Mouse (Mus musculus): ENCODE measurements around the gene Gm13697.
A peak's percentile ranks its signal among the peaks of the same experiment; 100 is the strongest.
"Not testable (repeated sequence)": the region's sequence is repeated elsewhere in the genome, so short reads cannot be mapped to it uniquely, and the experiment has no call there.

Gene Gm13697

GRCm38 (mm10) chr2:83984443-83984842 is at the start of gene Gm13697:
Gm13697 (plus strand) TSS chr2:83984743.
- DNase-seq (ENCODE audit: low spot score in 2 of 2): not testable (repeated sequence)

DNA sequence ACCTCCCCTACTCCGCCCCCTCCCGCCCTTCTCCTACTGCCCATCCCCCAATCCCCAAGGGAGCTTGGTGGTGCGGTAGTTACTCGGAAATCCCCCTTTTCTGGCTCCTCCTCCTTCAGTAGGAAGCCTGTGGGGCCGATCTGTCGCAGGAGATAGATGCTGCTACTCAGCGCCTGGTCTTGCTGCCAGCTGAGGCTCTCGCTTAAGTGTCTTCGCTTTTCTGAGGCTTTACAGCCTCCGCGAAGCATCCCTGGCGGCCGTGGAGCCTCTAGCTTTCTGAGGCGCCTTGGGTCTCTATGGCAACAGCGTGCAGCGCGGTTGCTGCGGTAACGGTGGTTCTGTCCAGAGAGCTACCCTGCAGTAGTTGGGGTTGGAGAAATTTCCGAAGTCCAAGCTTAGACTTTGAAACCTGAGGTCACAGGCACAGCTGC is 43.6 kb upstream of the Gm13697 start, which contains the start of gene Zswim2:
Zswim2 (minus strand) TSS at position 298 of the 431 bp plus-strand sequence.
- peak; percentile 92 to 93 for DNase-seq (ENCODE audit: low spot score in 2 of 2)

- no peak for DNase-seq (ENCODE audit: low spot score in 2 of 2)
Measured at GRCm38 (mm10) chr2:83941378-83941777, 43.2 kb upstream of the Gm13697 start.

DNA sequence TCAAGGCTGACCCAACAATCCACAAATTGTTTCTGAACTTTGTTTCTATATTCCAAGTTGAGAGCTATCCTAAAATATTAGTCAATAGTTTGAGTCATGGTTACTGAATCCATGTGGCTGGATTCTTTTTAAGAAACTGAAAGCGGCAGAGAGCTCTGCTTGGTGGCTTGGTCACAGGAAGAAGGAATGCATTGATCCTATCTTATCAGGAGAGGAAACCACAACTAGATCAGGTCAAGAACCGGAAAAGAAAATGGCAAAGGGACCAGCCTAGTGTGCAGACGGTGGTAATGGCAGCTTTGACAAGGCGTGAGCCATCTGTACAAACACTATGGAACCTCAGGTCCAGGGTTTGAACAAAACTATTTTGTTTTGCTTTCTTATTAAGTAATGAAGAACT is 42.8 kb upstream of the Gm13697 start:
- no peak for DNase-seq (ENCODE audit: low spot score in 2 of 2)

- DNase-seq (ENCODE audit: low spot score in 2 of 2): not testable (repeated sequence)
Measured at GRCm38 (mm10) chr2:83955393-83955792, 29.1 kb upstream of the Gm13697 start, which contains the start of gene Gm13698. Gm13698 (plus strand) TSS chr2:83955693.

GRCm38 (mm10) chr2:83961203-83961602 is 23.3 kb upstream of the Gm13697 start, which contains the start of gene Gm13693:
Gm13693 (plus strand) TSS chr2:83961503.
- DNase-seq (ENCODE audit: low spot score in 2 of 2): not testable (repeated sequence)

- not testable (repeated sequence) for DNase-seq (ENCODE audit: low spot score in 2 of 2)
Measured at GRCm38 (mm10) chr2:83967013-83967412, 17.5 kb upstream of the Gm13697 start, which contains the start of gene Gm13695. Gm13695 (plus strand) TSS chr2:83967313.

DNA sequence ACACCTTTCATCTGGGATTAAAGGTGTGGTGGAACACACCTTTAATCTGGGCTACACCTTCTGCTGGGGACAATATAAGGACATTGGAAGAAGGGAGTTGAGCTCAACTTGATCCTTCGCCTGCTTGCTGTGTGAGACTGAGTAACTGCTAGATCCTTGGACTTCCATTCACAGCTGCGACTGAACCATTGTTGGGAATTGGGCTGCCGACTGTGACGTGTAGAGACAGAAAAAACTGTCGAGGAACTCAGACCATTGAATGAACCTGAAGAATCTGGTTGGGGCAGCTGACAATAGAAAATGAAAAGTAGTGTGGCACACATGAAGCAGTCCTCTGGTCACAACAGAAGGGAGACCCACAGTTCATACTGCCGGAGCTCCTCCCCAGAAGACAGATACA is 11.7 kb upstream of the Gm13697 start, which contains the start of gene Gm13696:
Gm13696 (plus strand) TSS at position 301 of the 400 bp plus-strand sequence.
- not testable (repeated sequence) for DNase-seq (ENCODE audit: low spot score in 2 of 2)

DNA sequence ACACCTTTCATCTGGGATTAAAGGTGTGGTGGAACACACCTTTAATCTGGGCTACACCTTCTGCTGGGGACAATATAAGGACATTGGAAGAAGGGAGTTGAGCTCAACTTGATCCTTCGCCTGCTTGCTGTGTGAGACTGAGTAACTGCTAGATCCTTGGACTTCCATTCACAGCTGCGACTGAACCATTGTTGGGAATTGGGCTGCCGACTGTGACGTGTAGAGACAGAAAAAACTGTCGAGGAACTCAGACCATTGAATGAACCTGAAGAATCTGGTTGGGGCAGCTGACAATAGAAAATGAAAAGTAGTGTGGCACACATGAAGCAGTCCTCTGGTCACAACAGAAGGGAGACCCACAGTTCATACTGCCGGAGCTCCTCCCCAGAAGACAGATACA is 5.9 kb upstream of the Gm13697 start, which contains the start of gene Gm13694:
Gm13694 (plus strand) TSS at position 301 of the 400 bp plus-strand sequence.
- DNase-seq (ENCODE audit: low spot score in 2 of 2): not testable (repeated sequence)

- DNase-seq (ENCODE audit: low spot score in 2 of 2): not testable (repeated sequence)
Measured at GRCm38 (mm10) chr2:83990253-83990652, 5.7 kb downstream of the Gm13697 start, which contains the start of gene Gm13691. Gm13691 (plus strand) TSS chr2:83990553.

DNA sequence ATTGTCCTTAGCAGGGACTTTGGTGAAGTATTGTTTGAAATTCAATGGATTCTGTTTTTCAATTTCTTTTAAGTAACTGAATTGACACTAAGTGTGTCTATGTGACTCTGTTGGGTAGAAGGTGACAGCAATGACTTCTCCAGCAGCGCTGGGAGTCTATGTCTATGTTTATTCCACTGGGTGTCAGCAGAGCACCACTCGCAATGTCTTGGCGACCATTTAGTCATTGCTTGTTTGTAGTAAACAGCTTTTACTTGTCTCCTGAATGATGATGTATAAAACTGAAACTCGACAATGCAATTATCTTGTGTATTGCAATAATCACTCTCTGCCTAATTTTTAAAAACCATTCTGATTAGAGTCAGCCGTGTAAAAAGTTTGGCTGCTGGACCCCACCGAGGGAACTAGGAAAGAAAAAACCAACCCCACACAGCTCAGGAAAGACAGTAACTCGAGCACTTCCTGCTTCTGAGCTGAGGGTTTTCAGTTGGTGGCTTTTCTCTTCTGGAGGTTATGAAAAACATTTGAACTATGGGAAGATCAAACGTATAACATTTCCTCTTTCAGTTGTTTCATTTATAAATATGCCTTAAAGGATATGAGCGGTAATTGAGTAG is 9.2 kb downstream of the Gm13697 start:
- DNase-seq (ENCODE audit: low spot score in 2 of 2): not testable (repeated sequence)

DNA sequence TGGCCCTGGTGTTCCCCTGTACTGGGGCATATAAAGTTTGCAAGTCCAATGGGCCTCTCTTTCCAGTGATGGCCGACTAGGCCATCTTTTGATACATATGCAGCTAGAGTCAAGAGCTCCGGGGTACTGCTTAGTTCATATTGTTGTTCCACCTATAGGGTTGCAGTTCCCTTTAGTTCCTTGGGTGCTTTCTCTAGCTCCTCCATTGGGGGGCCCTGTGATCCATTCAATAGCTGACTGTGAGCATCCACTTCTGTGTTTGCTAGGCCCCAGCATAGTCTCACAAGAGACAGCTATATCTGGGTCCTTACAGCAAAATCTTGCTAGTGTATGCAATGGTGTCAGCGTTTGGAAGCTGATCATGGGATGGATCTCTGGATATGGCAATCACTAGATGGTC is 10.0 kb downstream of the Gm13697 start:
- DNase-seq (ENCODE audit: low spot score in 2 of 2): not testable (repeated sequence)

- DNase-seq (ENCODE audit: low spot score in 2 of 2): no peak
Measured at GRCm38 (mm10) chr2:84008913-84009312, 24.4 kb downstream of the Gm13697 start.

DNA sequence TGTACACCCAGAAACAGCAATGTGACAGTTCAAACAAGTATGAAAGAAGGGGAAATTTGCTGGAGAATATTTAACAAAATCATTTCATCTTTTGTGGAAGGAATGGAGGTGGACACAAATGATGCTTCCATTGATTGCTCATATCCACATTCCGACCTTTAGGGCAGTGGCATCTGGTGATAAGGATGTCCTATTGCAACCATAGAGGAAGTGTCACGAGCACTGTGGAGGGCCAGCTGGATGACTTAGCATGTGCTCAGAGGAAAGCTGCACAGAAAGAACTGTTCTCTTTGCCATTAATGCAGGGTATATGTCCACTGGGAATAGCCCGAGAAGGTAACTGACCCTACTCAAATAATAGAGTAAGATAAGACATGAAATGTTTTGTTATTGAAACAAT is 25.3 kb downstream of the Gm13697 start:
- DNase-seq (ENCODE audit: low spot score in 2 of 2): no peak

DNA sequence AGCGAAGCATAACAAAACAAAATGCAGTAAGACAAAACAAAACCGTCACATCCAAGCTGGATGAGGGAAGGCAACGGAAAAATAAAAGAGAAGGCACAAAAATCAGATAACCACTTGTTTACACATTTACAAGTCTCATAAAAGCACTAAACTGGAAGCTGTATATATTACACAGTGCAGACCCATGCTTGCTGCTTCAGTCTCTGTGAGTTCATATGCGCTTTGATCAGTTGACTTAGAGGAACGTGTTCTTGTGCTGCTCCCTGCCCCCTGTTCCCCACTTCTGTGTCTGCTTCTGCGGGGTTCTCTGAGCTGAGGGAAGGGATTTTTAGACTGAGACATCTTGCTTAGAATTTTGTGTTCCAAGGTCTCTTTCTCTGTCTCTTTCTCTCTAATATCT is 30.0 kb downstream of the Gm13697 start:
- DNase-seq (ENCODE audit: low spot score in 2 of 2): no peak

DNA sequence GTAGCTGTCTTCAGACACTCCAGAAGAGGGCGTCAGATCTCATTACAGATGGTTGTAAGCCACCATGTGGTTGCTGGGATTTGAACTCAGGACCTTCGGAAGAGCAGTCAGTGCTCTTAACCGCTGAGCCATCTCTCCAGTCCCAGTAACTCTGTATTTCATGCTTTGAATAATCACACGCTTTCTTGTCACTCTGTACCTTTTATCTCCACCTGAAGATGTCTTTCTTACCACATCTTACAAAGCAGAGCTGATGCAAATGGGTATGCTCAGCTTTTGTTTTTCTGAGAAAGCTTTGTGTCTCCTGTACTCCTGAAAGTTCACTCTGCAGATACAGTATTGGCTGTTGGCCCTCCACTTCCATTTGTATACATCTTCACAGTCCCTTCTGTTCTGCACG is 31.7 kb downstream of the Gm13697 start:
- not testable (repeated sequence) for DNase-seq (ENCODE audit: low spot score in 2 of 2)

DNA sequence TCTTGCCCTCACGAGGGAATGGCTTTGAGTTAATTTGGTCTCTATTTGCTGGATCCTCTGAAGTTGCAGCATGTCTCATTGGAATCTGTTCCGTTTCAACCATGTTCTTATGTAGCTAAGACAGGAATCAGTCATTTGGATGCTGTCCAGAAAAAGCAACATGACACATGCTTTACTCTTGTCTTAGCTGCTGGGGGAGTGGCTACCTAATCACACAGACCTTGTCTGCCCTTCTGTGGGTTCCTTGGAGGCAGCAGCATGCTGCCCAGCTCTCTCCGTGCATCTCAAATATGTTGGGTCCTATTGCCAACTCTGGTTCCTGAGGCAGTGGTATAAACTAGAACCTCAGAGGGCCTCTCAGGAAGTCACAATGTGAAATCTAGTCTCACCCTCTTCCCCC is 33.8 kb downstream of the Gm13697 start:
- DNase-seq (ENCODE audit: low spot score in 2 of 2): no peak

DNA sequence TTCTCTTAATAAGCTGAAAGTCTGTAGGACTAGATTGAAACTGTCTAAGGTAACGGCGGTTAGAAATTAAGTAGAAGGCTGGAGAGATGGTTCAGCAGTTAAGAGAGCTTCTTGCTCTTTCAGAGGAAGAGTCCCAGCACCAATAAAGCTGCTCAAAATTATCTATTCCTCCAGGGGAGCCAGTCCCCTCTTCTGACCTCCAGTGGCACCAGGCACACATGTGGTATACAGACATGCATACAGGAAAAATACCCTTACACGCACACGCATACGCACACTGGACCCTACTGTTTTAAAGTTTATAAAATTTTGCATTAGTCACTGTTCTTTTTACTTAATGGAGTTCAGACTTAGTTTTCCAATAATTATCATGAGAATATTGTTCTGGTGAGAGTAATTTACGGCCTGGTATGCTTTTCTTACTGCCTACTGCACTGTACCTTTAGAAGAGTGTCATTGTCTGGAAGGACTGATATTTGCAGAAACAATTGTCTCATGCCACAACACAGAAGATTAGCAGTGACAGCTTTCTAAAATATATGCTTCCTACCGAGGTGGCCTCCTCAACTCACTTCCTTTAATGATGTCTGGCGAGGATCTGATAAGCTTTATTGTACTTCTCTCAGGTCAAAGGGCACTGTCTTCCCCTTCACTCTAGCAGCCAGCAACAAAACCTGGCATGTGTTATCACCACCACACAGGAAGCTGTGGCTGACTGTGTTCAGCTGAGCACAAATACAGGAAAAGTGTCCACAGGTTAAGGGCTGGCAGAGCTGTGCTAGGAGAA is 35.2 kb downstream of the Gm13697 start:
- DNase-seq (ENCODE audit: low spot score in 2 of 2): no peak

GRCm38 (mm10) chr2:84021930-84022329 is 37.4 kb downstream of the Gm13697 start:
- no peak for DNase-seq (ENCODE audit: low spot score in 2 of 2)

DNA sequence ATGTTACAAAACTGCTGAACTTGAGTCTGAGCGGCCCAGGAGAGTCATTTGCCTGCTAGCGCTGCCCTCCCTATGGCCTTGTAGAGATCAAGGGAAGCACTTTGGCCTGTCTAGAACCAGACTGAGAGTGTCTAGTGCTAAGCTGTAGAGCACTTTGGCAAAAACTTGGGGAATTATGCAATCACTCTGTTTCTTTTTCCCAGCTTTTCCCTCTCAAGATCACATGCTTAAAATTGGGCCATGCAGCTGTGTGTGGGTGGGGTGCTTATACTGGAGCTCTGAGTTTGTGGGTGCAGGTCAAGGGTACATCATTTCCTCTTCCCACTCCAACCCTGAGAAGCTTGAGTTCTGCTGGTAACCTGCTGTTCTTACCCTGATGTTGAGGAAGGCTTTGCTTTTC is 38.4 kb downstream of the Gm13697 start:
- DNase-seq (ENCODE audit: low spot score in 2 of 2): peak; percentile 24 to 47

DNA sequence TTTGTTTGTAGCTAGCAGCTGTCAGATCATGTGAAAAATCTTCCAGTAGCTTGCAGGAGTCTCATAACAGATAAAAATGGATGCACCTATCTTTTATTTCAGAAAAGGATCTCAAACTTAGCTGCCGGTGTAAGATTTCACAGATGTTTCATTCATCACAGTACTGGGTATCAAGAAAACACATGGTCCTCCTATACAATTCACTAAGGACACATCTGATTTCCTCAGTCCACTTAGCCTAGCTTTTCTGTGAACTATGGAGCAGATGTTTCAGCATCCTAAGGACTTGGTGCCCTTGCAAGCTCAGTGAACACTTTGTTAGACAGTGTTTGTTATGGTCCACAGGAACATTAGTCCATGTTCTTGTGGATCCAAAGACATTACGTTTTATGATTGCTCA is 38.8 kb downstream of the Gm13697 start:
- no peak for DNase-seq (ENCODE audit: low spot score in 2 of 2)

DNA sequence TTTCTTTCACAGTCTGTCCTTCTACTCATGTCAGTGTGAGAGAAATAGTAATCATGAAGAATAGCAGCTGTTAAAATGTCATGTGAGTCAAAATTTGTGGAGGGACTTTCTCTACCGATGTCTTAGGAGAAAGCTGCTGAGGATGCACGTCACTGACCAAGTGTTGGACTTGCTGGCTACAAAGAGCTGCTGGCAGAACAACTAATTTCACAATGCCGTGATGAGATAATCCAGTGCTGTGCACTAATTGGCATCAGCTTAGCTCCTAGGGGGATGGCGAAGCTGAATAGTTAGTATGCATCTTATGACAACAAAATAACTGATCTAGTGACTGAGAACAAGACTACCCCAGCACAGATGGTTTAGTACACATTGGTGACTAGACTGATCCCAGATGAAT is 40.7 kb downstream of the Gm13697 start:
- no peak for DNase-seq (ENCODE audit: low spot score in 2 of 2)

All from right cerebral cortex, postnatal 36 days (tissue).